Mouse (Mus musculus) kidney, postnatal 0 days (tissue): ENCODE measurements around the gene Kyat1. TPM values are rescaled to one million over a fixed set of nuclear protein-coding genes. Genes with fewer than 3 reads are reported as not detected.
"Not testable (repeated sequence)": the region's sequence is repeated elsewhere in the genome, so short reads cannot be mapped to it uniquely, and the experiment has no call there.

Experiments used
- ATAC-seq: fragments of 200-750 bp; cut with Nextera tagmentation; replicated peaks from 2 replicates; pipeline ENCODE4 v1.8.0; 2017; ENCODE audit warnings: low read depth, moderate number of reproducible peaks, moderate TSS enrichment, moderate library complexity; ENCODE audit not compliant: low FRiP score
- DNase-seq: peaks from one replicate; pipeline ENCODE4 v3.0.0-alpha.2; 2016; ENCODE audit warnings: low spot score
- H3K27ac ChIP-seq: fragments of 300-500 bp; sonication (generic); 2 replicates; pipeline ENCODE4 v1.5.1; 2014; ENCODE audit warnings: mild to moderate bottlenecking
- H3K27me3 ChIP-seq: fragments of 300-500 bp; sonication (generic); 2 replicates; pipeline ENCODE4 v1.6.1; 2014; ENCODE audit warnings: low read length, mixed read lengths; ENCODE audit not compliant: insufficient read depth
- H3K36me3 ChIP-seq: fragments of 300-500 bp; sonication (generic); 2 replicates; pipeline ENCODE4 v1.6.1; 2014; ENCODE audit warnings: low read length, mixed read lengths; ENCODE audit not compliant: insufficient read depth
- H3K4me1 ChIP-seq: fragments of 300-500 bp; sonication (generic); replicated peaks from 2 replicates; pipeline ENCODE4 v1.6.1; 2014; ENCODE audit warnings: antibody characterized with exemption, low read length, mixed read lengths; ENCODE audit not compliant: insufficient read depth
- H3K4me2 ChIP-seq: fragments of 300-500 bp; sonication (generic); 2 replicates; pipeline ENCODE4 v1.6.1; 2014; ENCODE audit warnings: mild to moderate bottlenecking, low read length, moderate library complexity, mixed read lengths
- H3K4me3 ChIP-seq: fragments of 300-500 bp; sonication (generic); replicated peaks from 2 replicates; pipeline ENCODE4 v1.5.1; 2014; ENCODE audit warnings: low read depth, low read length
- H3K9ac ChIP-seq: fragments of 300-500 bp; sonication (generic); 2 replicates; pipeline ENCODE4 v1.6.1; 2014; ENCODE audit warnings: low read depth, low read length
- H3K9me3 ChIP-seq: fragments of 300-500 bp; sonication (generic); replicated peaks from 2 replicates; pipeline ENCODE4 v1.6.1; 2016; ENCODE audit warnings: low read length, inconsistent platforms, mixed read lengths
- CTCF ChIP-seq: IDR thresholded peaks from 2 replicates; pipeline ENCODE4 v1.5.1; 2016; ENCODE audit warnings: antibody characterized with exemption, low read depth, mild to moderate bottlenecking, moderate library complexity
- WGBS: fragments of 180-500 bp; shearing (Covaris S2); extraction: QIAGEN DNeasy Blood & Tissue Kit; methylation state at CpG from one replicate; pipeline ENCODE4 v1.1.7; 2014; 5-methylcytosine and 5-hydroxymethylcytosine counted together
- polyA plus RNA-seq: library from polyadenylated mRNA; unstranded; fragments of >200 nt; fragmentation: Nextera tagmentation; extraction: Ambion mirVana; gene quantifications from 2 replicates; pipeline ENCODE4 v1.2.1, GENCODE M21; 2015

Gene Kyat1
- polyA plus RNA-seq, 1 experiment from 2014 or later = 22.9 TPM

DNA sequence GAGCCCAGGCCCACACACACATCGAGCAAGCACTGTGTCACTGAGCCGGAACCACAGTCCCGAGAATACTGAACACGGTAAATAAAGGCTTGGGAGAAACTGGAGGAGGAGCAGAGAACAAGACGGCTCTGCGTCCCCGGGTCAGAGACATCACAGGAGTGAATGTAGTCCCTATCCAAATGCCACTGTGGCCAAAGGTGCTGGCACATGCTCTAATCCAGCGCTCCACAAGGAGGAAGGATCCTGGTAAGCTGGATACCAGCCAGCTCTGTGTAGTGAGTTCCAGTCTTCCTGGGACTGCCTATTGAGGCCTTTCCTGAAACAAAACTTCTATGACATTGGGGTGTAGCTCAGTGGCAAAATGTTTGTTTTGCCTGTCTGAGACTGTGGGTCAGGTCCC lies 53.0 kb downstream of the Kyat1 start:
- no peak overlapping the region for H3K9ac ChIP-seq
- WGBS = 50% methylated on average over 8 of the region's 8 CpGs
- no peaks in the 10 kb centered on the region for H3K4me1 ChIP-seq
- H3K4me2 ChIP-seq = no peak overlapping the region
- H3K4me3 ChIP-seq = no peak overlapping the region
- H3K27me3 ChIP-seq = no peaks in the 10 kb centered on the region
- H3K9me3 ChIP-seq = no peaks in the 10 kb centered on the region
- ATAC-seq (peak; percentile 27; the same call in 1 of the 2 replicates), DNase-seq (no peak)
- H3K27ac ChIP-seq = no peak overlapping the region
- H3K36me3 ChIP-seq = peaks cover 34% of the 10 kb centered on the region
- TF ChIP-seq CTCF = no peak

GRCm38 (mm10) chr2:30151840-30152239 lies 53.8 kb downstream of the Kyat1 start:
- TF ChIP-seq CTCF = no peak
- WGBS = 83% methylated on average over 11 of the region's 11 CpGs

DNA sequence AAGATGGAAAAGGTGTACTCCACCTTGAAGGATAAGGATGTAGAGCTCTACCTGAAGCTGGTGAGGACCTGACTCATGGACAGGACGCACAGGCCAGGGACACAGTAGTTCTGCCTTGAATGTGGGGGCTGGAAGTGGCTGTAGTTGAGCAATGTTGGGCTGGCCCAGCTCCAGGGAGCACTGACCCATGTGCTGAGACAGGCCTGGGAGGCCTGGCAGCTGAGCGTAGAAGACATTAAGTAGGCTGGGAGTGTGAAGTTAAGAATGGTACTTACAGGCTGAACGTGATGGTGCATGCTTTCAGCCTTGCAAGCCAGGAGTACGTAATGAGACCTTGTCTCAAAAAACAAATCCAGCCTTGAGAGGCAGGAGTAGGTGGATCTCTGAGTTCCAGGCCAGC lies 58.2 kb downstream of the Kyat1 start:
- TF ChIP-seq CTCF = no peak
- Histone ChIP-seq H3K4me1 (no peaks in the 10 kb centered on the region), H3K9ac (no peak overlapping the region), H3K27me3 (no peaks in the 10 kb centered on the region), H3K4me2 (no peak overlapping the region), H3K36me3 (peaks cover 73% of the 10 kb centered on the region), H3K4me3 (no peak overlapping the region), H3K27ac (no peak overlapping the region), H3K9me3 (no peaks in the 10 kb centered on the region)
- 70% methylated on average over 4 of the region's 4 CpGs for WGBS
- ATAC-seq (no peak), DNase-seq (no peak)

More at GRCm38 (mm10) chr2:30151840-30152239, 53.8 kb downstream of the Kyat1 start:
- no peak overlapping the region for H3K4me2 ChIP-seq
- no peak overlapping the region for H3K9ac ChIP-seq
- peaks cover 42% of the 10 kb centered on the region for H3K36me3 ChIP-seq
- H3K4me3 ChIP-seq = no peak overlapping the region
- H3K9me3 ChIP-seq = no peaks in the 10 kb centered on the region
- no peaks in the 10 kb centered on the region for H3K27me3 ChIP-seq
- no peak overlapping the region for H3K27ac ChIP-seq
- ATAC-seq (no peak; the same call in 1 of the 2 replicates), DNase-seq (no peak)
- no peaks in the 10 kb centered on the region for H3K4me1 ChIP-seq

DNA sequence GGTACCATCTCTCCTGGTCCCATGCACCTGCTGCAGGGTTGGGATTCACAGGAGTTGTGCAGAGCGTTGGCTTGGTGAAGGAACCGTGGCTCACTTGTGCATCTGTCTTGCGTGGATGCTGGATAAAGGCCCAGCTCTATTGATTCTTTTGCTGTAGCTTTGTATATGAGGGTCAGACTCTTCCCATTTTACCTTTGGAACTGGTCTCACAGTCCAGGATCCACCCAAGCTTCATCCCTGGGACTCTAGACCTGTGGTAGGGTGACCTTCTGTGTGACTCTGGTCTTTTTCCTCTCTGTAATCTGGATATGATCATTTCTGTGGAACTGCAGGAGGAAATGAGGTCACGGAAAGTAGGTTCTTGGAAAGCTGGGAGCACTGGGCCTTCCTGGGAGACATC lies 61.2 kb downstream of the Kyat1 start:
- Histone ChIP-seq H3K4me1 (no peaks in the 10 kb centered on the region), H3K4me3 (no peak overlapping the region), H3K36me3 (peaks cover 79% of the 10 kb centered on the region), H3K27me3 (no peaks in the 10 kb centered on the region), H3K9me3 (no peaks in the 10 kb centered on the region), H3K27ac (no peak overlapping the region), H3K9ac (no peak overlapping the region), H3K4me2 (no peak overlapping the region)
- TF ChIP-seq CTCF = no peak
- ATAC-seq (no peak), DNase-seq (no peak)
- 97% methylated on average over 4 of the region's 4 CpGs for WGBS

GRCm38 (mm10) chr2:30140021-30140420 lies 65.6 kb downstream of the Kyat1 start:
- not testable (repeated sequence) for H3K9ac ChIP-seq, H3K9me3 ChIP-seq, H3K27ac ChIP-seq, H3K27me3 ChIP-seq, ATAC-seq, H3K4me3 ChIP-seq, H3K4me2 ChIP-seq, H3K4me1 ChIP-seq, DNase-seq
- 98% methylated on average over 4 of the region's 4 CpGs for WGBS
- peaks cover 62% of the 10 kb centered on the region for H3K36me3 ChIP-seq

DNA sequence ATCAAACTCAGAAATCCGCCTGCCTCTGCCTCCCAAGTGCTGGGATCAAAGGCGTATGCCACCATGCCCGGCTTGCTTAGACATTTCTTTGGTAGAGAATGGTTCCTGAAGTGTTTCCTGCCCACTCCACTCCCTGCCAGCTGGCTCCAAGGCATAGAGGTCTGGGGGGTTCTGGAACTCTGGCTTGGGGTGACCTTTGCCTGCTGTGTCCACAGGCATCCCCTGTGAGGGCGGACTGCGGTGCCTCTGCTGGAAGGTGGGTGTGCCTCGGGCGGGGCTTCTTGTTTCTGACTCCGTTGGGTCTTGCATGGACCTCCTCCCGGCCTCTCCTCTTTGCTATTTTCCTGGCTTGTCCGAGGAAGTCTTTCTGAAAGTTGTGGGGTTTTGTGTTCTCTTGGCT lies 69.2 kb downstream of the Kyat1 start:
- DNase-seq (no peak), ATAC-seq (no peak)
- H3K27ac ChIP-seq = no peak overlapping the region
- H3K4me1 ChIP-seq = 0 out of 2 replicates have a peak, but pooled peaks cover 12% of the 10 kb centered on the region
- TF ChIP-seq CTCF = no peak
- H3K9ac ChIP-seq = no peak overlapping the region
- WGBS = 88% methylated on average over 10 of the region's 10 CpGs
- peaks cover 30% of the 10 kb centered on the region for H3K36me3 ChIP-seq
- no peaks in the 10 kb centered on the region for H3K9me3 ChIP-seq
- no peak overlapping the region for H3K4me2 ChIP-seq
- no peak overlapping the region for H3K4me3 ChIP-seq
- no peaks in the 10 kb centered on the region for H3K27me3 ChIP-seq

Other genes starting within 250 kb of the Kyat1 start
- 92.4 and 94.3 TPM in 2 replicates for gene Sptan1, start 240.3 kb downstream of the Kyat1 start, polyA plus RNA-seq
- gene Wdr34, start 157.0 kb downstream of the Kyat1 start, polyA plus RNA-seq = 26.2 and 29.1 TPM in 2 replicates
- 411 and 412 TPM in 2 replicates for gene Set, start 148.5 kb downstream of the Kyat1 start, polyA plus RNA-seq
- gene Pkn3, start 128.2 kb downstream of the Kyat1 start, polyA plus RNA-seq = 5.7 and 6.4 TPM in 2 replicates
- gene Zdhhc12, start 112.2 kb downstream of the Kyat1 start, polyA plus RNA-seq = 31.8 and 37.0 TPM in 2 replicates
- 4.4 and 4.9 TPM in 2 replicates for gene Zer1, start 81.3 kb downstream of the Kyat1 start, polyA plus RNA-seq
- gene Tbc1d13, start 72.1 kb downstream of the Kyat1 start, polyA plus RNA-seq = 6.4 and 6.6 TPM in 2 replicates
- gene Endog, start 34.4 kb downstream of the Kyat1 start, polyA plus RNA-seq = 53.5 and 58.2 TPM in 2 replicates
- 41.8 and 44.7 TPM in 2 replicates for gene Spout1, start 27.4 kb downstream of the Kyat1 start, polyA plus RNA-seq
- gene Lrrc8a, start 31.9 kb upstream of the Kyat1 start, polyA plus RNA-seq = 50.2 and 51.3 TPM in 2 replicates
- gene Gm28035, start 34.7 kb upstream of the Kyat1 start, polyA plus RNA-seq = 0.20 and 0.29 TPM in 2 replicates
- gene Phyhd1, start 60.4 kb upstream of the Kyat1 start, polyA plus RNA-seq = 18.9 and 19.2 TPM in 2 replicates
- not detected in 2 replicates for gene Gm28038, start 75.2 kb upstream of the Kyat1 start, polyA plus RNA-seq
- gene Dolk, start 80.5 kb upstream of the Kyat1 start, polyA plus RNA-seq = 33.8 and 36.3 TPM in 2 replicates
- gene Nup188, start 80.5 kb upstream of the Kyat1 start, polyA plus RNA-seq = 17.3 and 17.5 TPM in 2 replicates
- 65.1 and 66.4 TPM in 2 replicates for gene Sh3glb2, start 153.5 kb upstream of the Kyat1 start, polyA plus RNA-seq
- gene Miga2, start 158.4 kb upstream of the Kyat1 start, polyA plus RNA-seq = 22.2 and 22.8 TPM in 2 replicates
- 23.4 and 24.5 TPM in 2 replicates for gene Dolpp1, start 186.4 kb upstream of the Kyat1 start, polyA plus RNA-seq
- gene Crat, start 210.0 kb upstream of the Kyat1 start, polyA plus RNA-seq = 42.9 and 49.2 TPM in 2 replicates
- gene Ptpa, start 210.2 kb upstream of the Kyat1 start, polyA plus RNA-seq = 131 and 142 TPM in 2 replicates